In the genomic region with DNA sequence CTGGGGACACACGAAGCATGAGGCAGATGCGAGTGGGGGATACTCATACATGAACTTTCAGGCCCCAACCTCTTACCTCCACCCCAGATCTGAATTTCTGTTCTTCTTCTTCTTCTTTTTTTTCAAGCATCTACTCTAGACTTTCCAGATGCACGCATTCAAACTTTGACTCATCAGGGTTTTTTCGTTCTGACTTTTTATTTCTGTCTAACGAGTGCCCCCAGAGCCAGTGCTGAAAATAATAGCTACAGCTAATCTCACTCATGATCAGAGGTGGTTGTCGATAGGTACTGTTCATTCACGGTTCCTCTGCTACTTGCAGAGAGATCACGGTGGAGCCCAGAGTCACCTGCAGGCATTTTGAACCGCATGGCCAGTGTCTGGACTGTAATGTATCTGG, we compare ENCODE assay signal across 32 mouse cellular contexts. TPM values are rescaled to one million over a fixed set of nuclear protein-coding genes. Genes with fewer than 3 reads are reported as not detected.
DNase-seq lines count a peak whose midpoint lies in the region; ATAC-seq and TF ChIP-seq lines count a peak whose summit lies in the region.
"Had no signal": no experiment of that assay in that cellular context is flagged by ENCODE, and none has a peak within 500 bp of the region (broad histone marks: within the 10 kb centered on the region; RNA-seq: fewer than 3 reads in every experiment).

No protein-coding gene starts in this region.

- peak; percentile 64 for ATAC-seq in inflammation-experienced regulatory T-cells, adult 6 months
- no peak for ATAC-seq in cerebellum, adult (ENCODE audit: insufficient number of reproducible peaks, low FRiP score, low TSS enrichment)
- ATAC-seq: forebrain, embryonic 13.5 days; forebrain, embryonic 16.5 days; intestine, embryonic 16.5 days; Patski had no signal

- peak overlapping the region; percentile 15 to 19; a peak in 2 of 4 replicates for H3K4me3 ChIP-seq in MEL (ENCODE audit: control insufficient read depth in 1 of 2, insufficient read depth in 1 of 2, low read depth in 2 of 2, low read length in 2 of 2)
- no peak overlapping the region for H3K4me3 ChIP-seq in lung, adult 2 months (replicated peaks; ENCODE audit: extremely low read depth, low read depth, low read length)
- H3K4me3 ChIP-seq: embryonic facial prominence, embryonic 10.5 days; embryonic facial prominence, embryonic 13.5 days; erythroblast, embryonic 14.5 days; forebrain, embryonic 13.5 days; hindbrain, embryonic 12.5 days; hindbrain, embryonic 15.5 days had no signal

- TF ChIP-seq RAD21 in MEL (IDR thresholded peaks at IDR 0.05; ENCODE audit: low read depth, low read length), result no peak

- no peak for TF ChIP-seq POLR2A in MEL (IDR thresholded peaks at IDR 0.05; ENCODE audit: control insufficient read depth in 1 of 2, insufficient read depth in 1 of 2, low read depth in 1 of 2, low read length in 2 of 2, poor library complexity in 1 of 2)
- TF ChIP-seq POLR2A in lung, adult 2 months (IDR thresholded peaks at IDR 0.05; ENCODE audit: borderline replicate concordance, extremely low read depth, low read depth, low read length), result no peak

- peaks cover 0 to 53% of the 10 kb centered on the region in 2 experiments; a peak in 3 of 4 replicates for H3K36me3 ChIP-seq in MEL (ENCODE audit: control insufficient read depth in 1 of 2, insufficient read depth in 2 of 2, low read length in 2 of 2)
- H3K36me3 ChIP-seq: embryonic facial prominence, embryonic 10.5 days; embryonic facial prominence, embryonic 13.5 days; hindbrain, embryonic 12.5 days; hindbrain, embryonic 15.5 days had no signal

- peaks cover 35% of the 10 kb centered on the region for H3K79me2 ChIP-seq in MEL (ENCODE audit: control insufficient read depth, insufficient read depth, low read length, poor library complexity)

- TF ChIP-seq EP300 in MEL (IDR thresholded peaks at IDR 0.05; ENCODE audit: low read depth in 1 of 2, low read length in 2 of 2), result peak; percentile 49 to 58; a peak in 3 of 4 replicates

- no peak for TF ChIP-seq CTCF in MEL (IDR thresholded peaks at IDR 0.05 in 2 of 3, conservative IDR thresholded peaks at IDR 0.05 in 1 of 3; ENCODE audit: control insufficient read depth in 1 of 3, insufficient read depth in 1 of 3, low read depth in 2 of 3, low read length in 3 of 3, poor library complexity in 1 of 3, severe bottlenecking in 1 of 3)
- no peak for TF ChIP-seq CTCF in lung, adult 2 months (IDR thresholded peaks at IDR 0.05; ENCODE audit: insufficient read depth, low read length)

- no peaks in the 10 kb centered on the region for H3K27me3 ChIP-seq in MEL (ENCODE audit: control insufficient read depth in 1 of 2, insufficient read depth in 2 of 2, low read length in 2 of 2)
- H3K27me3 ChIP-seq: embryonic facial prominence, embryonic 13.5 days; forebrain, embryonic 13.5 days; hindbrain, embryonic 12.5 days; hindbrain, embryonic 15.5 days; Patski had no signal

- intact Hi-C loops in left cerebral cortex, postnatal 14 days (cut with DNase I), result no loop called here

- H3K27ac ChIP-seq in MEL (ENCODE audit: control insufficient read depth, low read depth, low read length), result peak overlapping the region; percentile 82
- H3K27ac ChIP-seq: embryonic facial prominence, embryonic 10.5 days; embryonic facial prominence, embryonic 13.5 days; forebrain, embryonic 13.5 days; hindbrain, embryonic 12.5 days; hindbrain, embryonic 15.5 days had no signal

- peaks cover 20 to 37% of the 10 kb centered on the region in 2 experiments for H3K4me1 ChIP-seq in MEL (ENCODE audit: control insufficient read depth in 1 of 2, insufficient read depth in 2 of 2, low read length in 2 of 2)
- no peaks in the 10 kb centered on the region for H3K4me1 ChIP-seq in lung, adult 2 months (ENCODE audit: control insufficient read depth, insufficient read depth, low read length)
- H3K4me1 ChIP-seq: embryonic facial prominence, embryonic 10.5 days; embryonic facial prominence, embryonic 13.5 days; forebrain, embryonic 13.5 days; hindbrain, embryonic 12.5 days; hindbrain, embryonic 15.5 days had no signal

- WGBS in lung, adult 2 months, result 79% methylated on average over 9 of the region's 9 CpGs

- no peaks in the 10 kb centered on the region for H3K9me3 ChIP-seq in MEL (replicated peaks; ENCODE audit: insufficient read depth, low read length)
- H3K9me3 ChIP-seq: embryonic facial prominence, embryonic 10.5 days; embryonic facial prominence, embryonic 13.5 days; forebrain, embryonic 13.5 days; hindbrain, embryonic 12.5 days; hindbrain, embryonic 15.5 days had no signal

- DNase-seq in A20 (ENCODE audit: low read depth, low spot score) (peak; percentile 86), MEL (ENCODE audit: low read depth, low spot score) (peak; percentile 63)
- peak; percentile 67 for DNase-seq in CD4-positive, CD25-positive, alpha-beta regulatory T cell, adult 2 months (ENCODE audit: low read depth, low spot score)
- DNase-seq in left cerebral cortex, postnatal 14 days (ENCODE audit: low spot score in 2 of 2), result no peak
- DNase-seq in gastrocnemius, postnatal 25 days, result no peak
- DNase-seq in lung, adult 2 months, result no peak
- DNase-seq: adrenal gland, adult 8-10 months; adrenal gland, postnatal 36 days; cerebellum, adult 11 months; cerebellum, adult 2 months; cerebellum, adult 9-11 months; cerebellum, postnatal 36 days; embryo, embryonic 11 days; gastrocnemius, postnatal 10 days; heart, adult 11 months; kidney, adult 18-20 months had no signal

- peak overlapping the region; percentile 54 for H3K9ac ChIP-seq in MEL (ENCODE audit: control insufficient read depth, low read depth, low read length, poor library complexity, severe bottlenecking)
- H3K9ac ChIP-seq: embryonic facial prominence, embryonic 13.5 days; forebrain, embryonic 13.5 days; hindbrain, embryonic 12.5 days; hindbrain, embryonic 15.5 days had no signal

TF ChIP-seq in MEL, 35 proteins besides CTCF, POLR2A, EP300 and RAD21 (continues in another document):
- TF ChIP-seq TCF12 (IDR thresholded peaks at IDR 0.05; ENCODE audit: low read depth, low read length), result peak; percentile 46; the same call in 1 of the 2 replicates
- peak; percentile 16; the same call in 1 of the 2 replicates for TF ChIP-seq JUND (IDR thresholded peaks at IDR 0.05; ENCODE audit: low read depth, low read length)
- peak; percentile 25; the same call in 1 of the 2 replicates for TF ChIP-seq BHLHE40 (IDR thresholded peaks at IDR 0.05; ENCODE audit: borderline replicate concordance, low read depth, low read length)
- 0 out of 2 replicates have a peak, but pooled peaks have one; percentile 51 for TF ChIP-seq MYC (IDR thresholded peaks at IDR 0.05; ENCODE audit: low read depth, low read length)
- TF ChIP-seq RCOR1 (IDR thresholded peaks at IDR 0.05; ENCODE audit: low read depth, low read length), result no peak
- TF ChIP-seq KAT2A (conservative IDR thresholded peaks at IDR 0.05; ENCODE audit: low read depth, low read length), result no peak
- no peak for TF ChIP-seq USF2 (IDR thresholded peaks at IDR 0.05; ENCODE audit: borderline replicate concordance in 1 of 2, insufficient read depth in 1 of 2, low read depth in 1 of 2, low read length in 2 of 2)
- TF ChIP-seq SIN3A (IDR thresholded peaks at IDR 0.05; ENCODE audit: low read length), result peak; percentile 47
- TF ChIP-seq USF1 (IDR thresholded peaks at IDR 0.05; ENCODE audit: low read depth, low read length), result no peak
- no peak for TF ChIP-seq GABPA (IDR thresholded peaks at IDR 0.05; ENCODE audit: low read depth, low read length)
- TF ChIP-seq HCFC1 (IDR thresholded peaks at IDR 0.05; ENCODE audit: low read depth, low read length), result no peak
- peak; percentile 72 for TF ChIP-seq ZNF384 (IDR thresholded peaks at IDR 0.05; ENCODE audit: low read depth, low read length)
- no peak for TF ChIP-seq TAL1 (IDR thresholded peaks at IDR 0.05; ENCODE audit: low read length)
- no peak for TF ChIP-seq ZMIZ1 (IDR thresholded peaks at IDR 0.05; ENCODE audit: low read depth, low read length)
- no peak for TF ChIP-seq POLR2AphosphoS2 (IDR thresholded peaks at IDR 0.05; ENCODE audit: low read length)
- TF ChIP-seq CHD1 (IDR thresholded peaks at IDR 0.05; ENCODE audit: low read depth, low read length), result no peak
- no peak for TF ChIP-seq SMC3 (IDR thresholded peaks at IDR 0.05; ENCODE audit: low read depth, low read length)
- no peak for TF ChIP-seq MEF2A (IDR thresholded peaks at IDR 0.05; ENCODE audit: extremely low read depth, insufficient replicate concordance, low read depth, low read length, poor library complexity, severe bottlenecking)
- TF ChIP-seq E2F4 (IDR thresholded peaks at IDR 0.05; ENCODE audit: borderline replicate concordance, low read depth, low read length), result no peak
- no peak for TF ChIP-seq MAFK (IDR thresholded peaks at IDR 0.05; ENCODE audit: borderline replicate concordance, low read depth, low read length)
- TF ChIP-seq MXI1 (IDR thresholded peaks at IDR 0.05; ENCODE audit: low read depth, low read length), result peak; percentile 58; the same call in 1 of the 2 replicates
- no peak for TF ChIP-seq NELFE (IDR thresholded peaks at IDR 0.05; ENCODE audit: low read depth, low read length)
- no peak for TF ChIP-seq ZKSCAN1 (IDR thresholded peaks at IDR 0.05; ENCODE audit: low read depth, low read length)
- TF ChIP-seq NRF1 (IDR thresholded peaks at IDR 0.05; ENCODE audit: insufficient read depth, low read depth, low read length, poor library complexity, severe bottlenecking), result no peak
- peak; percentile 50; the same call in 1 of the 2 replicates for TF ChIP-seq ETS1 (IDR thresholded peaks at IDR 0.05; ENCODE audit: low read depth, low read length)
- TF ChIP-seq MAX (IDR thresholded peaks at IDR 0.05; ENCODE audit: low read length), result no peak

RNA-seq across cellular contexts. Expression of a gene that starts 3.1 kb away (rescaled TPM):
- total RNA-seq in MEL (2012; rRNA removed), result 84.6 and 108 TPM in 2 replicates
- 10 to 100 TPM in 1 of 2 experiments, not detected in 1; 64.6 TPM for polyA plus RNA-seq in MEL (2012; ENCODE audit: insufficient read depth in 1 of 2, insufficient read length in 2 of 2, low read depth in 1 of 2, low replicate concordance in 2 of 2, missing spikeins in 1 of 2)
- 1,000 to 10,000 TPM in 1 of 3 experiments, 100 to 1,000 TPM in 2; 432 to 1,060 (median 516) TPM for polyA plus RNA-seq in inflammation-experienced regulatory T-cells, adult 6 months (2017; shearing (Covaris generic))
- under 1 TPM; 0.38 to 0.40 TPM for total RNA-seq in left cerebral cortex, postnatal 14 days (2021)
- total RNA-seq in gastrocnemius, postnatal 25 days (2021), result under 1 TPM; 0.54 to 0.82 TPM
- polyA plus RNA-seq in lung, adult 2 months (2012; rRNA removed), result 9.2 and 14.4 TPM in 2 replicates
- polyA plus RNA-seq: C2C12; erythroblast, embryonic 14.5 days; Patski had no signal

RNA-seq across cellular contexts. Expression of a gene that starts 32.1 kb away (rescaled TPM):
- total RNA-seq in MEL (2012; rRNA removed), result not detected in 2 replicates
- polyA plus RNA-seq in MEL (2012; ENCODE audit: insufficient read depth in 1 of 2, insufficient read length in 2 of 2, low read depth in 1 of 2, low replicate concordance in 2 of 2, missing spikeins in 1 of 2), result not detected
- polyA plus RNA-seq in inflammation-experienced regulatory T-cells, adult 6 months (2017; shearing (Covaris generic)), result 10 to 100 TPM in 2 of 3 experiments, 1 to 10 TPM in 1; 8.5 to 62.5 (median 12.3) TPM
- total RNA-seq in left cerebral cortex, postnatal 14 days (2021), result under 1 TPM in 1 of 2 experiments, not detected in 1; 0.11 TPM
- total RNA-seq in gastrocnemius, postnatal 25 days (2021), result not detected
- polyA plus RNA-seq in lung, adult 2 months (2012; rRNA removed), result 2.1 and 2.2 TPM in 2 replicates
- total RNA-seq: ES-E14; gastrocnemius, adult 18-20 months had no signal
- polyA plus RNA-seq: C2C12; embryonic facial prominence, embryonic 10.5 days; embryonic facial prominence, embryonic 13.5 days; erythroblast, embryonic 14.5 days; forebrain, embryonic 13.5 days; forebrain, embryonic 16.5 days; heart, embryonic 11.5 days; heart, embryonic 14.5 days; hindbrain, embryonic 12.5 days; hindbrain, embryonic 15.5 days; Patski had no signal

Comparison
In these comparisons a context has a peak if more than half of its experiments do, and no peak if none do; other contexts are left out.
1. DNase-seq: peak in A20 (single experiment), CD4-positive, CD25-positive, alpha-beta regulatory T cell, adult 2 months (single experiment) and MEL (single experiment); none in left cerebral cortex, postnatal 14 days (0 of 2), gastrocnemius, postnatal 25 days (single experiment) and lung, adult 2 months (single experiment).
2. RNA of a gene that starts 3.1 kb away (total RNA-seq): 84.6 to 108 TPM in MEL; 0.54 to 0.82 TPM in gastrocnemius, postnatal 25 days and 0.38 to 0.40 TPM in left cerebral cortex, postnatal 14 days; every median in the first group is over 10 times any median in the second.